13 mouse cellular contexts compared by ENCODE assay signal in genomic region chr11:24361998-24362687, GRCm38 (mm10).
DNase-seq lines count a peak whose midpoint lies in the region; ATAC-seq and TF ChIP-seq lines count a peak whose summit lies in the region.
"Had no signal": no experiment of that assay in that cellular context is flagged by ENCODE, and none has a peak within 500 bp of the region (broad histone marks: within the 10 kb centered on the region; RNA-seq: fewer than 3 reads in every experiment).

No protein-coding gene starts in this region.

- no peak for ATAC-seq in forebrain, postnatal 0 days
- ATAC-seq in forebrain, embryonic 16.5 days: peak; percentile 29
- ATAC-seq in midbrain, embryonic 14.5 days (ENCODE audit: low FRiP score, low TSS enrichment): no peak

- H3K4me3 ChIP-seq in forebrain, embryonic 10.5 days: no peak overlapping the region
- H3K4me3 ChIP-seq in forebrain, postnatal 0 days (ENCODE audit: low read depth, low read length): no peak overlapping the region
- no peak overlapping the region for H3K4me3 ChIP-seq in forebrain, embryonic 16.5 days (replicated peaks; ENCODE audit: low read length)
- H3K4me3 ChIP-seq in midbrain, embryonic 14.5 days (replicated peaks; ENCODE audit: low read depth, low read length): no peak overlapping the region
- H3K4me3 ChIP-seq: limb, embryonic 15.5 days; lung, embryonic 15.5 days had no signal

- peak overlapping the region; percentile 82 for H3K27ac ChIP-seq in forebrain, embryonic 10.5 days
- no peak overlapping the region for H3K27ac ChIP-seq in forebrain, postnatal 0 days (ENCODE audit: low read depth, low read length)
- no peak overlapping the region for H3K27ac ChIP-seq in forebrain, embryonic 16.5 days (ENCODE audit: low read length)
- H3K27ac ChIP-seq in midbrain, embryonic 14.5 days (replicated peaks; ENCODE audit: low read depth, low read length): 0 out of 2 replicates have a peak overlapping the region, but pooled peaks have one; percentile 3
- H3K27ac ChIP-seq: limb, embryonic 15.5 days; lung, embryonic 15.5 days had no signal

- no peak overlapping the region for H3K4me2 ChIP-seq in forebrain, postnatal 0 days (ENCODE audit: low read depth)
- H3K4me2 ChIP-seq in forebrain, embryonic 16.5 days (ENCODE audit: low read length): no peak overlapping the region
- H3K4me2 ChIP-seq in midbrain, embryonic 14.5 days (ENCODE audit: low read length): no peak overlapping the region
- H3K4me2 ChIP-seq: limb, embryonic 15.5 days; lung, embryonic 15.5 days had no signal

- H3K4me1 ChIP-seq in forebrain, embryonic 10.5 days: peaks cover 37% of the 10 kb centered on the region
- H3K4me1 ChIP-seq in forebrain, postnatal 0 days (ENCODE audit: insufficient read depth): no peaks in the 10 kb centered on the region
- peaks cover 19% of the 10 kb centered on the region for H3K4me1 ChIP-seq in forebrain, embryonic 16.5 days (replicated peaks; ENCODE audit: control insufficient read depth, insufficient read depth, low read length)
- H3K4me1 ChIP-seq in midbrain, embryonic 14.5 days (ENCODE audit: control insufficient read depth, insufficient read depth, low read length): peaks cover 13% of the 10 kb centered on the region
- H3K4me1 ChIP-seq: lung, embryonic 15.5 days had no signal

- no peaks in the 10 kb centered on the region for H3K9me3 ChIP-seq in forebrain, embryonic 10.5 days
- no peaks in the 10 kb centered on the region for H3K9me3 ChIP-seq in forebrain, postnatal 0 days (ENCODE audit: low read length)
- no peaks in the 10 kb centered on the region for H3K9me3 ChIP-seq in forebrain, embryonic 16.5 days (ENCODE audit: control insufficient read depth, low read length)
- no peaks in the 10 kb centered on the region for H3K9me3 ChIP-seq in midbrain, embryonic 14.5 days (ENCODE audit: control insufficient read depth, low read length)
- H3K9me3 ChIP-seq: limb, embryonic 15.5 days; lung, embryonic 15.5 days had no signal

- H3K9ac ChIP-seq in forebrain, postnatal 0 days: no peak overlapping the region
- H3K9ac ChIP-seq in forebrain, embryonic 16.5 days (replicated peaks; ENCODE audit: low read depth, low read length): peak overlapping the region; percentile 28; the same call in 1 of the 2 replicates
- no peak overlapping the region for H3K9ac ChIP-seq in midbrain, embryonic 14.5 days (replicated peaks; ENCODE audit: low read length)
- H3K9ac ChIP-seq: limb, embryonic 15.5 days; lung, embryonic 15.5 days had no signal

- no peak for TF ChIP-seq CTCF in forebrain, postnatal 0 days (IDR thresholded peaks at IDR 0.05; ENCODE audit: low read depth)

- peaks cover 12% of the 10 kb centered on the region for H3K27me3 ChIP-seq in forebrain, embryonic 10.5 days (ENCODE audit: poor library complexity, severe bottlenecking)
- H3K27me3 ChIP-seq in forebrain, postnatal 0 days (ENCODE audit: insufficient read depth, low read length): no peaks in the 10 kb centered on the region
- H3K27me3 ChIP-seq in forebrain, embryonic 16.5 days (replicated peaks; ENCODE audit: control insufficient read depth, insufficient read depth, low read length): no peaks in the 10 kb centered on the region
- H3K27me3 ChIP-seq in midbrain, embryonic 14.5 days (ENCODE audit: control insufficient read depth, insufficient read depth, low read length): no peaks in the 10 kb centered on the region
- H3K27me3 ChIP-seq: limb, embryonic 15.5 days; lung, embryonic 15.5 days had no signal

- no peaks in the 10 kb centered on the region for H3K36me3 ChIP-seq in forebrain, embryonic 10.5 days (replicated peaks)
- no peaks in the 10 kb centered on the region for H3K36me3 ChIP-seq in forebrain, postnatal 0 days (ENCODE audit: insufficient read depth)
- H3K36me3 ChIP-seq in forebrain, embryonic 16.5 days (ENCODE audit: control insufficient read depth, insufficient read depth): no peaks in the 10 kb centered on the region
- H3K36me3 ChIP-seq in midbrain, embryonic 14.5 days (ENCODE audit: control insufficient read depth, insufficient read depth, low read length): no peaks in the 10 kb centered on the region
- H3K36me3 ChIP-seq: limb, embryonic 15.5 days; lung, embryonic 15.5 days had no signal

- 47% methylated on average over 6 of the region's 6 CpGs for WGBS in forebrain, embryonic 10.5 days
- 54% methylated on average over 6 of the region's 6 CpGs for WGBS in forebrain, postnatal 0 days
- WGBS in forebrain, embryonic 16.5 days: 53% methylated on average over 6 of the region's 6 CpGs
- WGBS in midbrain, embryonic 14.5 days: 34% methylated on average over 6 of the region's 6 CpGs

- DNase-seq in forebrain, embryonic 10.5 days (ENCODE audit: extremely low spot score, low spot score): peak; percentile 32
- DNase-seq in forebrain, postnatal 0 days: no peak
- DNase-seq in embryo, embryonic 11 days: peak; percentile 77
- peak; percentile 46 for DNase-seq in midbrain, embryonic 14.5 days
- DNase-seq in left cerebral cortex, postnatal 14 days (ENCODE audit: low spot score in 2 of 2): no peak
- DNase-seq in heart, postnatal 10 days: no peak
- no peak for DNase-seq in left cerebral cortex, adult 9 months (ENCODE audit: low spot score in 2 of 2)
- DNase-seq: cerebellum, adult 8-10 months; heart, postnatal 36 days; kidney, adult 8-10 months had no signal

- intact Hi-C loops in left cerebral cortex, postnatal 14 days (cut with DNase I): no loop called here
- intact Hi-C loops in heart, postnatal 10 days (cut with DNase I): no loop called here

Comparison
In these comparisons a context has a peak if more than half of its experiments do, and no peak if none do; other contexts are left out.
1. DNase-seq: peak in forebrain, embryonic 10.5 days (single experiment), embryo, embryonic 11 days (single experiment) and midbrain, embryonic 14.5 days (single experiment); none in forebrain, postnatal 0 days (single experiment), left cerebral cortex, postnatal 14 days (0 of 2), heart, postnatal 10 days (0 of 2) and left cerebral cortex, adult 9 months (0 of 2).
2. H3K27ac ChIP-seq: peak in forebrain, embryonic 10.5 days (single experiment) and midbrain, embryonic 14.5 days (single experiment); none in forebrain, postnatal 0 days (single experiment) and forebrain, embryonic 16.5 days (single experiment).